Mouse (Mus musculus): ENCODE measurements around the gene Egfl8.

GRCm38 (mm10) chr17:34564003-34564421 is 51.8 kb downstream of the Egfl8 start, which contains the start of gene Notch4:
- TF ChIP-seq CTCF (IDR thresholded peaks at IDR 0.05; ENCODE audit: control insufficient read depth, insufficient read depth, low read length) = no peak
- no peak for TF ChIP-seq POLR2A (IDR thresholded peaks at IDR 0.05; ENCODE audit: borderline replicate concordance, control insufficient read depth, low read depth, low read length)

Data from bone marrow, adult 2 months (tissue).